11 mouse cellular contexts compared by ENCODE assay signal in genomic region chr9:122006609-122007008, GRCm38 (mm10). TPM values are rescaled to one million over a fixed set of nuclear protein-coding genes. Genes with fewer than 3 reads are reported as not detected.
DNase-seq lines count a peak whose midpoint lies in the region; ATAC-seq and TF ChIP-seq lines count a peak whose summit lies in the region.
"Had no signal": no experiment of that assay in that cellular context is flagged by ENCODE, and none has a peak within 500 bp of the region (broad histone marks: within the 10 kb centered on the region; RNA-seq: fewer than 3 reads in every experiment).

No protein-coding gene starts in this region.

- no peaks in the 10 kb centered on the region for H3K27me3 ChIP-seq in kidney, adult 2 months (replicated peaks; ENCODE audit: control insufficient read depth, insufficient read depth, low read length)
- no peaks in the 10 kb centered on the region for H3K27me3 ChIP-seq in kidney, embryonic 16.5 days (ENCODE audit: insufficient read depth, low read length)
- H3K27me3 ChIP-seq in MEL (ENCODE audit: control insufficient read depth in 1 of 2, insufficient read depth in 2 of 2, low read length in 2 of 2) = no peaks in the 10 kb centered on the region
- H3K27me3 ChIP-seq in embryonic facial prominence, embryonic 11.5 days (ENCODE audit: control insufficient read depth, insufficient read depth, low read length) = no peaks in the 10 kb centered on the region
- no peaks in the 10 kb centered on the region for H3K27me3 ChIP-seq in myocyte (ENCODE audit: control insufficient read depth, insufficient read depth, insufficient read length)
- no peaks in the 10 kb centered on the region for H3K27me3 ChIP-seq in forebrain, embryonic 10.5 days (ENCODE audit: poor library complexity, severe bottlenecking)
- H3K27me3 ChIP-seq: limb, embryonic 12.5 days; neural tube, embryonic 13.5 days had no signal

- no peak for TF ChIP-seq RAD21 in MEL (IDR thresholded peaks at IDR 0.05; ENCODE audit: low read depth, low read length)

- no peaks in the 10 kb centered on the region for H3K4me1 ChIP-seq in kidney, adult 2 months (ENCODE audit: control insufficient read depth, insufficient read depth, low read length)
- H3K4me1 ChIP-seq in kidney, embryonic 16.5 days (ENCODE audit: insufficient read depth, low read length) = no peaks in the 10 kb centered on the region
- no peaks in the 10 kb centered on the region for H3K4me1 ChIP-seq in MEL (ENCODE audit: control insufficient read depth in 1 of 2, insufficient read depth in 2 of 2, low read length in 2 of 2)
- H3K4me1 ChIP-seq in embryonic facial prominence, embryonic 11.5 days (ENCODE audit: control insufficient read depth, insufficient read depth, low read length) = no peaks in the 10 kb centered on the region
- H3K4me1 ChIP-seq in forebrain, embryonic 10.5 days = peaks cover 6% of the 10 kb centered on the region; the same call in 1 of the 2 replicates
- H3K4me1 ChIP-seq: limb, embryonic 12.5 days had no signal

- H3K36me3 ChIP-seq in kidney, adult 2 months (ENCODE audit: control insufficient read depth, insufficient read depth, low read length) = no peaks in the 10 kb centered on the region
- no peaks in the 10 kb centered on the region for H3K36me3 ChIP-seq in kidney, embryonic 16.5 days (ENCODE audit: insufficient read depth, low read length)
- H3K36me3 ChIP-seq in MEL (ENCODE audit: control insufficient read depth in 1 of 2, insufficient read depth in 2 of 2, low read length in 2 of 2) (no peaks in the 10 kb centered on the region), myocyte (ENCODE audit: control insufficient read depth, insufficient read depth) (no peaks in the 10 kb centered on the region)
- H3K36me3 ChIP-seq in embryonic facial prominence, embryonic 11.5 days (replicated peaks; ENCODE audit: control insufficient read depth, insufficient read depth, low read depth, low read length) = no peaks in the 10 kb centered on the region
- H3K36me3 ChIP-seq in forebrain, embryonic 10.5 days (replicated peaks) = no peaks in the 10 kb centered on the region
- H3K36me3 ChIP-seq: limb, embryonic 12.5 days; neural tube, embryonic 13.5 days had no signal

- TF ChIP-seq POLR2A in kidney, adult 2 months (IDR thresholded peaks at IDR 0.05; ENCODE audit: low read depth, low read length) = no peak
- TF ChIP-seq POLR2A in MEL (IDR thresholded peaks at IDR 0.05; ENCODE audit: control insufficient read depth in 1 of 2, insufficient read depth in 1 of 2, low read depth in 1 of 2, low read length in 2 of 2, poor library complexity in 1 of 2) = no peak
- no peak for TF ChIP-seq POLR2A in myocyte (IDR thresholded peaks at IDR 0.05; ENCODE audit: insufficient read length, low read depth)

- TF ChIP-seq EP300 in MEL (IDR thresholded peaks at IDR 0.05; ENCODE audit: low read depth in 1 of 2, low read length in 2 of 2) = no peak

- H3K27ac ChIP-seq in kidney, adult 2 months (ENCODE audit: insufficient read depth, low read depth, low read length) = no peak overlapping the region
- no peak overlapping the region for H3K27ac ChIP-seq in kidney, embryonic 16.5 days (ENCODE audit: low read length)
- no peak overlapping the region for H3K27ac ChIP-seq in MEL (ENCODE audit: control insufficient read depth, low read depth, low read length)
- H3K27ac ChIP-seq in embryonic facial prominence, embryonic 11.5 days (replicated peaks; ENCODE audit: low read depth, low read length) = no peak overlapping the region
- H3K27ac ChIP-seq in forebrain, embryonic 10.5 days = no peak overlapping the region
- H3K27ac ChIP-seq: limb, embryonic 12.5 days; neural tube, embryonic 13.5 days had no signal

- no peak for ATAC-seq in kidney, embryonic 16.5 days (ENCODE audit: low FRiP score, low TSS enrichment)
- ATAC-seq in embryonic facial prominence, embryonic 11.5 days (replicated peaks; ENCODE audit: insufficient number of reproducible peaks, low FRiP score, low TSS enrichment, low read depth) = no peak

- no peaks in the 10 kb centered on the region for H3K9me3 ChIP-seq in kidney, embryonic 16.5 days (ENCODE audit: low read length)
- H3K9me3 ChIP-seq in MEL (replicated peaks; ENCODE audit: insufficient read depth, low read length) = no peaks in the 10 kb centered on the region
- H3K9me3 ChIP-seq in embryonic facial prominence, embryonic 11.5 days (replicated peaks; ENCODE audit: control insufficient read depth, low read length) = no peaks in the 10 kb centered on the region
- H3K9me3 ChIP-seq in forebrain, embryonic 10.5 days = peaks cover under 1% of the 10 kb centered on the region; the same call in 1 of the 2 replicates
- H3K9me3 ChIP-seq: limb, embryonic 12.5 days; neural tube, embryonic 13.5 days had no signal

- 10% methylated on average over 7 of the region's 7 CpGs for WGBS in kidney, adult 2 months
- WGBS in kidney, embryonic 16.5 days = 9% methylated on average over 7 of the region's 7 CpGs
- 10% methylated on average over 7 of the region's 7 CpGs for WGBS in embryonic facial prominence, embryonic 11.5 days
- 10% methylated on average over 7 of the region's 7 CpGs for WGBS in forebrain, embryonic 10.5 days

- H3K4me2 ChIP-seq in kidney, embryonic 16.5 days (replicated peaks; ENCODE audit: low read depth, low read length) = no peak overlapping the region
- H3K4me2 ChIP-seq in embryonic facial prominence, embryonic 11.5 days (ENCODE audit: low read depth, low read length) = no peak overlapping the region
- no peak overlapping the region for H3K4me2 ChIP-seq in myocyte (ENCODE audit: low read depth)
- H3K4me2 ChIP-seq: limb, embryonic 12.5 days; neural tube, embryonic 13.5 days had no signal

- H3K79me2 ChIP-seq in MEL (ENCODE audit: control insufficient read depth, insufficient read depth, low read length, poor library complexity) (no peaks in the 10 kb centered on the region), myocyte (ENCODE audit: control insufficient read depth, insufficient read depth) (no peaks in the 10 kb centered on the region)

- no peak for TF ChIP-seq CTCF in kidney, adult 2 months (conservative IDR thresholded peaks at IDR 0.05; ENCODE audit: insufficient read depth, insufficient read length, low read depth, low read length)
- no peak for TF ChIP-seq CTCF in MEL (IDR thresholded peaks at IDR 0.05 in 2 of 3, conservative IDR thresholded peaks at IDR 0.05 in 1 of 3; ENCODE audit: control insufficient read depth in 1 of 3, insufficient read depth in 1 of 3, low read depth in 2 of 3, low read length in 3 of 3, poor library complexity in 1 of 3, severe bottlenecking in 1 of 3)

- no peak overlapping the region for H3K9ac ChIP-seq in kidney, embryonic 16.5 days (replicated peaks; ENCODE audit: low read length)
- H3K9ac ChIP-seq in MEL (ENCODE audit: control insufficient read depth, low read depth, low read length, poor library complexity, severe bottlenecking) = no peak overlapping the region
- no peak overlapping the region for H3K9ac ChIP-seq in embryonic facial prominence, embryonic 11.5 days (replicated peaks; ENCODE audit: low read length)
- H3K9ac ChIP-seq: limb, embryonic 12.5 days; neural tube, embryonic 13.5 days had no signal

- H3K4me3 ChIP-seq in kidney, adult 2 months (ENCODE audit: insufficient read depth, low read depth, low read length) = no peak overlapping the region
- H3K4me3 ChIP-seq in kidney, embryonic 16.5 days (ENCODE audit: low read length) = no peak overlapping the region
- no peak overlapping the region for H3K4me3 ChIP-seq in MEL (ENCODE audit: control insufficient read depth in 1 of 2, insufficient read depth in 1 of 2, low read depth in 2 of 2, low read length in 2 of 2)
- H3K4me3 ChIP-seq in embryonic facial prominence, embryonic 11.5 days (ENCODE audit: low read depth, low read length) = no peak overlapping the region
- no peak overlapping the region for H3K4me3 ChIP-seq in myocyte
- no peak overlapping the region for H3K4me3 ChIP-seq in forebrain, embryonic 10.5 days
- H3K4me3 ChIP-seq: limb, embryonic 12.5 days; neural tube, embryonic 13.5 days had no signal

- DNase-seq in kidney, adult 2 months = peak; percentile 30
- DNase-seq in MEL (ENCODE audit: low read depth, low spot score) = peak; percentile 38
- peak; percentile 82 for DNase-seq in embryonic facial prominence, embryonic 11.5 days (ENCODE audit: low spot score)
- no peak for DNase-seq in forebrain, embryonic 10.5 days (ENCODE audit: extremely low spot score, low spot score)
- DNase-seq in spleen, postnatal 14 days (ENCODE audit: low spot score in 2 of 2) = no peak
- DNase-seq in cerebellum, postnatal 10 days = no peak
- DNase-seq: gastrocnemius, postnatal 36 days had no signal

- no peak overlapping the region for H3ac ChIP-seq in myocyte (ENCODE audit: control insufficient read depth, insufficient read length)

TF ChIP-seq in MEL, 35 proteins besides CTCF, POLR2A, EP300 and RAD21 (continues in another document):
- TF ChIP-seq CHD2 (IDR thresholded peaks at IDR 0.05; ENCODE audit: low read length) (no peak), SIN3A (IDR thresholded peaks at IDR 0.05; ENCODE audit: low read length) (no peak), POLR2AphosphoS5 (IDR thresholded peaks at IDR 0.05; ENCODE audit: borderline replicate concordance, low read depth, low read length) (no peak)

TF ChIP-seq in myocyte, 11 proteins besides CTCF, POLR2A, EP300 and RAD21 (continues in another document):
- TF ChIP-seq E2F4 (IDR thresholded peaks at IDR 0.05; ENCODE audit: insufficient read depth) (no peak), USF1 (IDR thresholded peaks at IDR 0.05; ENCODE audit: low read depth) (peak; percentile 53), TCF12 (IDR thresholded peaks at IDR 0.05; ENCODE audit: insufficient read depth, poor library complexity, severe bottlenecking) (no peak), REST (IDR thresholded peaks at IDR 0.05; ENCODE audit: insufficient read depth, insufficient read length) (peak; percentile 92)

RNA-seq across cellular contexts. Expression of gene Pomgnt2, which starts 9.7 kb away (rescaled TPM):
- 16.7 and 20.6 TPM in 2 replicates for polyA plus RNA-seq in kidney, adult 2 months (2012; rRNA removed)
- 19.1 and 19.9 TPM in 2 replicates for polyA plus RNA-seq in kidney, embryonic 16.5 days (2015; fragmentation: Nextera tagmentation; extraction: Ambion mirVana)
- not detected in 2 replicates for total RNA-seq in MEL (2012; rRNA removed)
- not detected for polyA plus RNA-seq in MEL (2012; ENCODE audit: insufficient read depth in 1 of 2, insufficient read length in 2 of 2, low read depth in 1 of 2, low replicate concordance in 2 of 2, missing spikeins in 1 of 2)
- polyA plus RNA-seq in embryonic facial prominence, embryonic 11.5 days (2014; fragmentation: Nextera tagmentation; extraction: Ambion mirVana) = 6.9 and 7.5 TPM in 2 replicates
- 2.2 TPM for polyA plus RNA-seq in myocyte (2012; fragmentation: generic; extraction: Trizol)
- polyA plus RNA-seq in forebrain, embryonic 10.5 days (2016; fragmentation: Nextera tagmentation; extraction: Ambion mirVana) = 12.5 and 13.6 TPM in 2 replicates

RNA-seq across cellular contexts. Expression of gene Fam198a, which starts 55.8 kb away (rescaled TPM):
- polyA plus RNA-seq in kidney, adult 2 months (2012; rRNA removed) = 0.25 and 0.65 TPM in 2 replicates
- polyA plus RNA-seq in kidney, embryonic 16.5 days (2015; fragmentation: Nextera tagmentation; extraction: Ambion mirVana) = 2.0 and 2.8 TPM in 2 replicates
- total RNA-seq in MEL (2012; rRNA removed) = 0.12 and 0.16 TPM in 2 replicates
- polyA plus RNA-seq in MEL (2012; ENCODE audit: insufficient read depth in 1 of 2, insufficient read length in 2 of 2, low read depth in 1 of 2, low replicate concordance in 2 of 2, missing spikeins in 1 of 2) (under 1 TPM in 1 of 2 experiments, not detected in 1; 0.26 TPM), myocyte (2012; fragmentation: generic; extraction: Trizol) (0.02 TPM)
- 0.35 and 0.38 TPM in 2 replicates for polyA plus RNA-seq in embryonic facial prominence, embryonic 11.5 days (2014; fragmentation: Nextera tagmentation; extraction: Ambion mirVana)
- 0.41 and 0.58 TPM in 2 replicates for polyA plus RNA-seq in forebrain, embryonic 10.5 days (2016; fragmentation: Nextera tagmentation; extraction: Ambion mirVana)

Comparison
In these comparisons a context has a peak if more than half of its experiments do, and no peak if none do; other contexts are left out.
1. DNase-seq: peak in kidney, adult 2 months (single experiment), MEL (single experiment) and embryonic facial prominence, embryonic 11.5 days (single experiment); none in forebrain, embryonic 10.5 days (single experiment), spleen, postnatal 14 days (0 of 2) and cerebellum, postnatal 10 days (0 of 2).